Mouse (Mus musculus): ENCODE data around the gene Mdga2. TPM values are rescaled to one million over a fixed set of nuclear protein-coding genes. Genes with fewer than 3 reads are reported as not detected.

The Mdga2 gene
- polyA plus RNA-seq, 1 experiment = not detected

- Histone ChIP-seq H3K79me3 (ENCODE audit: low read depth) (no peaks in the 10 kb centered on the region), H3K36me3 (ENCODE audit: control insufficient read depth, insufficient read depth) (no peaks in the 10 kb centered on the region), H3K27me3 (ENCODE audit: control insufficient read depth, insufficient read depth, insufficient read length) (no peaks in the 10 kb centered on the region), H3ac (ENCODE audit: control insufficient read depth, insufficient read length, low read depth) (no peak overlapping the region), H3K4me3 (ENCODE audit: insufficient read depth, poor library complexity, severe bottlenecking) (no peak overlapping the region), H3K79me2 (ENCODE audit: control insufficient read depth, insufficient read depth) (no peaks in the 10 kb centered on the region)
- no peak for TF ChIP-seq CTCF (IDR thresholded peaks at IDR 0.05; ENCODE audit: control insufficient read depth, insufficient read depth, insufficient read length)
- no peak for TF ChIP-seq CEBPB (IDR thresholded peaks at IDR 0.05; ENCODE audit: low read depth)
Observed at GRCm38 (mm10) chr12:67220041-67220440, 2.3 kb downstream of the Mdga2 start.

GRCm38 (mm10) chr12:67219564-67219963 is 2.8 kb downstream of the Mdga2 start:
- Histone ChIP-seq H3K4me3 (ENCODE audit: insufficient read depth, poor library complexity, severe bottlenecking) (no peak overlapping the region), H3K27me3 (ENCODE audit: control insufficient read depth, insufficient read depth, insufficient read length) (no peaks in the 10 kb centered on the region), H3K36me3 (ENCODE audit: control insufficient read depth, insufficient read depth) (no peaks in the 10 kb centered on the region), H3ac (ENCODE audit: control insufficient read depth, insufficient read length, low read depth) (no peak overlapping the region), H3K79me2 (ENCODE audit: control insufficient read depth, insufficient read depth) (no peaks in the 10 kb centered on the region), H3K79me3 (ENCODE audit: low read depth) (no peaks in the 10 kb centered on the region)
- no peak for TF ChIP-seq MAX (IDR thresholded peaks at IDR 0.05)
- no peak for TF ChIP-seq FOSL1 (IDR thresholded peaks at IDR 0.05; ENCODE audit: insufficient read depth, low read length, poor library complexity, severe bottlenecking)
- no peak for TF ChIP-seq USF1 (IDR thresholded peaks at IDR 0.05; ENCODE audit: low read depth)
- TF ChIP-seq MYOD1 (IDR thresholded peaks at IDR 0.05; ENCODE audit: control insufficient read depth, insufficient read length, low read depth) = no peak
- TF ChIP-seq CTCF (IDR thresholded peaks at IDR 0.05; ENCODE audit: control insufficient read depth, insufficient read depth, insufficient read length) = no peak
- TF ChIP-seq MYOG (IDR thresholded peaks at IDR 0.05; ENCODE audit: control insufficient read depth, extremely low read depth, insufficient read length) = no peak
- TF ChIP-seq CEBPB (IDR thresholded peaks at IDR 0.05; ENCODE audit: low read depth) = no peak

- Histone ChIP-seq H3K79me3 (ENCODE audit: low read depth) (no peaks in the 10 kb centered on the region), H3K4me3 (ENCODE audit: insufficient read depth, poor library complexity, severe bottlenecking) (no peak overlapping the region), H3K36me3 (ENCODE audit: control insufficient read depth, insufficient read depth) (no peaks in the 10 kb centered on the region), H3K79me2 (ENCODE audit: control insufficient read depth, insufficient read depth) (no peaks in the 10 kb centered on the region), H3K27me3 (ENCODE audit: control insufficient read depth, insufficient read depth, insufficient read length) (no peaks in the 10 kb centered on the region), H3ac (ENCODE audit: control insufficient read depth, insufficient read length, low read depth) (no peak overlapping the region)
- no peak for TF ChIP-seq MAX (IDR thresholded peaks at IDR 0.05)
- TF ChIP-seq FOSL1 (IDR thresholded peaks at IDR 0.05; ENCODE audit: insufficient read depth, low read length, poor library complexity, severe bottlenecking) = no peak
- TF ChIP-seq CTCF (IDR thresholded peaks at IDR 0.05; ENCODE audit: control insufficient read depth, insufficient read depth, insufficient read length) = no peak
- TF ChIP-seq MYOD1 (IDR thresholded peaks at IDR 0.05; ENCODE audit: control insufficient read depth, insufficient read length, low read depth) = no peak
- TF ChIP-seq CEBPB (IDR thresholded peaks at IDR 0.05; ENCODE audit: low read depth) = no peak
Observed at GRCm38 (mm10) chr12:67212801-67213200, 9.5 kb downstream of the Mdga2 start.

- Histone ChIP-seq H3K4me3 (ENCODE audit: insufficient read depth, poor library complexity, severe bottlenecking) (no peak overlapping the region), H3K79me3 (ENCODE audit: low read depth) (no peaks in the 10 kb centered on the region), H3K79me2 (ENCODE audit: control insufficient read depth, insufficient read depth) (no peaks in the 10 kb centered on the region), H3ac (ENCODE audit: control insufficient read depth, insufficient read length, low read depth) (no peak overlapping the region), H3K36me3 (ENCODE audit: control insufficient read depth, insufficient read depth) (no peaks in the 10 kb centered on the region), H3K27me3 (ENCODE audit: control insufficient read depth, insufficient read depth, insufficient read length) (no peaks in the 10 kb centered on the region)
- TF ChIP-seq USF1 (IDR thresholded peaks at IDR 0.05; ENCODE audit: low read depth) (no peak), CEBPB (IDR thresholded peaks at IDR 0.05; ENCODE audit: low read depth) (no peak), MYOD1 (IDR thresholded peaks at IDR 0.05; ENCODE audit: control insufficient read depth, insufficient read length, low read depth) (no peak), MYOG (IDR thresholded peaks at IDR 0.05; ENCODE audit: control insufficient read depth, extremely low read depth, insufficient read length) (no peak)
Observed at GRCm38 (mm10) chr12:67178155-67178554, 44.2 kb downstream of the Mdga2 start.

- Histone ChIP-seq H3ac (ENCODE audit: control insufficient read depth, insufficient read length, low read depth) (no peak overlapping the region), H3K79me2 (ENCODE audit: control insufficient read depth, insufficient read depth) (no peaks in the 10 kb centered on the region), H3K36me3 (ENCODE audit: control insufficient read depth, insufficient read depth) (no peaks in the 10 kb centered on the region), H3K27me3 (ENCODE audit: control insufficient read depth, insufficient read depth, insufficient read length) (no peaks in the 10 kb centered on the region), H3K79me3 (ENCODE audit: low read depth) (no peaks in the 10 kb centered on the region), H3K4me3 (ENCODE audit: insufficient read depth, poor library complexity, severe bottlenecking) (no peak overlapping the region)
- TF ChIP-seq FOSL1 (IDR thresholded peaks at IDR 0.05; ENCODE audit: insufficient read depth, low read length, poor library complexity, severe bottlenecking) (no peak), CEBPB (IDR thresholded peaks at IDR 0.05; ENCODE audit: low read depth) (no peak), MYOD1 (IDR thresholded peaks at IDR 0.05; ENCODE audit: control insufficient read depth, insufficient read length, low read depth) (no peak)
Observed at GRCm38 (mm10) chr12:67156569-67157237, 65.6 kb downstream of the Mdga2 start.

- Histone ChIP-seq H3ac (ENCODE audit: control insufficient read depth, insufficient read length, low read depth) (no peak overlapping the region), H3K4me3 (ENCODE audit: insufficient read depth, poor library complexity, severe bottlenecking) (no peak overlapping the region), H3K79me2 (ENCODE audit: control insufficient read depth, insufficient read depth) (no peaks in the 10 kb centered on the region), H3K36me3 (ENCODE audit: control insufficient read depth, insufficient read depth) (no peaks in the 10 kb centered on the region), H3K79me3 (ENCODE audit: low read depth) (no peaks in the 10 kb centered on the region), H3K27me3 (ENCODE audit: control insufficient read depth, insufficient read depth, insufficient read length) (no peaks in the 10 kb centered on the region)
- TF ChIP-seq FOSL1 (IDR thresholded peaks at IDR 0.05; ENCODE audit: insufficient read depth, low read length, poor library complexity, severe bottlenecking) = no peak
- no peak for TF ChIP-seq CEBPB (IDR thresholded peaks at IDR 0.05; ENCODE audit: low read depth)
- no peak for TF ChIP-seq MAX (IDR thresholded peaks at IDR 0.05)
- no peak for TF ChIP-seq USF1 (IDR thresholded peaks at IDR 0.05; ENCODE audit: low read depth)
- TF ChIP-seq CTCF (IDR thresholded peaks at IDR 0.05; ENCODE audit: control insufficient read depth, insufficient read depth, insufficient read length) = no peak
Observed at GRCm38 (mm10) chr12:67153077-67153476, 69.3 kb downstream of the Mdga2 start.
